Mouse (Mus musculus): ENCODE measurements at regions not wholly inside any gene's neighbourhood (a gene's known extent, or its start where the extent isn't known, plus 50 kb on each side); places are given as distances from the start of the nearest gene placed in this dataset.
"Not testable (repeated sequence)": the region's sequence is repeated elsewhere in the genome, so short reads cannot be mapped to it uniquely, and the experiment has no call there.

- no peak overlapping the region for H3K27ac ChIP-seq (ENCODE audit: control insufficient read depth, low read depth, low read length)
- no peak overlapping the region for H3K4me3 ChIP-seq (ENCODE audit: control insufficient read depth in 1 of 2, insufficient read depth in 1 of 2, low read depth in 2 of 2, low read length in 2 of 2)
- H3K79me2 ChIP-seq (ENCODE audit: control insufficient read depth, insufficient read depth, low read length, poor library complexity): no peaks in the 10 kb centered on the region
- H3K4me1 ChIP-seq (ENCODE audit: control insufficient read depth in 1 of 2, insufficient read depth in 2 of 2, low read length in 2 of 2): no peaks in the 10 kb centered on the region
- no peaks in the 10 kb centered on the region for H3K36me3 ChIP-seq (ENCODE audit: control insufficient read depth in 1 of 2, insufficient read depth in 2 of 2, low read length in 2 of 2)
- no peak overlapping the region for H3K9ac ChIP-seq (ENCODE audit: control insufficient read depth, low read depth, low read length, poor library complexity, severe bottlenecking)
- DNase-seq (ENCODE audit: low read depth, low spot score): no peak
- H3K27me3 ChIP-seq (ENCODE audit: control insufficient read depth in 1 of 2, insufficient read depth in 2 of 2, low read length in 2 of 2): no peaks in the 10 kb centered on the region
- no peak for TF ChIP-seq TCF12 (IDR thresholded peaks at IDR 0.05; ENCODE audit: low read depth, low read length)
- TF ChIP-seq ELF1 (IDR thresholded peaks at IDR 0.05; ENCODE audit: low read depth, low read length): no peak
- TF ChIP-seq MXI1 (IDR thresholded peaks at IDR 0.05; ENCODE audit: low read depth, low read length): no peak
- no peak for TF ChIP-seq CHD2 (IDR thresholded peaks at IDR 0.05; ENCODE audit: low read length)
- TF ChIP-seq ZMIZ1 (IDR thresholded peaks at IDR 0.05; ENCODE audit: low read depth, low read length): no peak
- no peak for TF ChIP-seq BHLHE40 (IDR thresholded peaks at IDR 0.05; ENCODE audit: borderline replicate concordance, low read depth, low read length)
- no peak for TF ChIP-seq RCOR1 (IDR thresholded peaks at IDR 0.05; ENCODE audit: low read depth, low read length)
- TF ChIP-seq TBP (IDR thresholded peaks at IDR 0.05; ENCODE audit: low read depth, low read length): no peak
- no peak for TF ChIP-seq MYB (IDR thresholded peaks at IDR 0.05; ENCODE audit: low read depth, low read length)
- no peak for TF ChIP-seq POLR2A (IDR thresholded peaks at IDR 0.05; ENCODE audit: control insufficient read depth in 1 of 2, insufficient read depth in 1 of 2, low read depth in 1 of 2, low read length in 2 of 2, poor library complexity in 1 of 2)
- TF ChIP-seq NELFE (IDR thresholded peaks at IDR 0.05; ENCODE audit: low read depth, low read length): no peak
- no peak for TF ChIP-seq GABPA (IDR thresholded peaks at IDR 0.05; ENCODE audit: low read depth, low read length)
- TF ChIP-seq ZC3H11A (IDR thresholded peaks at IDR 0.05; ENCODE audit: low read depth, low read length): no peak
- H3K9me3 ChIP-seq (replicated peaks; ENCODE audit: insufficient read depth, low read length): no peaks in the 10 kb centered on the region
Observed at GRCm38 (mm10) chr7:73250593-73250992, 124.7 kb upstream of the Rgma start.

- no peaks in the 10 kb centered on the region for H3K79me2 ChIP-seq (ENCODE audit: control insufficient read depth, insufficient read depth, low read length, poor library complexity)
- H3K27ac ChIP-seq (ENCODE audit: control insufficient read depth, low read depth, low read length): no peak overlapping the region
- TF ChIP-seq JUND (IDR thresholded peaks at IDR 0.05; ENCODE audit: low read depth, low read length) (no peak), MAFK (IDR thresholded peaks at IDR 0.05; ENCODE audit: borderline replicate concordance, low read depth, low read length) (no peak), RAD21 (IDR thresholded peaks at IDR 0.05; ENCODE audit: low read depth, low read length) (no peak), TAL1 (IDR thresholded peaks at IDR 0.05; ENCODE audit: low read length) (no peak), POLR2AphosphoS5 (IDR thresholded peaks at IDR 0.05; ENCODE audit: borderline replicate concordance, low read depth, low read length) (no peak)
- no peak for DNase-seq (ENCODE audit: low read depth, low spot score)
- no peaks in the 10 kb centered on the region for H3K9me3 ChIP-seq (replicated peaks; ENCODE audit: insufficient read depth, low read length)
- H3K4me3 ChIP-seq (ENCODE audit: control insufficient read depth in 1 of 2, insufficient read depth in 1 of 2, low read depth in 2 of 2, low read length in 2 of 2): no peak overlapping the region
- H3K27me3 ChIP-seq (ENCODE audit: control insufficient read depth in 1 of 2, insufficient read depth in 2 of 2, low read length in 2 of 2): no peaks in the 10 kb centered on the region
- H3K36me3 ChIP-seq (ENCODE audit: control insufficient read depth in 1 of 2, insufficient read depth in 2 of 2, low read length in 2 of 2): no peaks in the 10 kb centered on the region
- H3K4me1 ChIP-seq (ENCODE audit: control insufficient read depth in 1 of 2, insufficient read depth in 2 of 2, low read length in 2 of 2): no peaks in the 10 kb centered on the region
- H3K9ac ChIP-seq (ENCODE audit: control insufficient read depth, low read depth, low read length, poor library complexity, severe bottlenecking): no peak overlapping the region
Observed at GRCm38 (mm10) chr7:73251187-73251740, 124.0 kb upstream of the Rgma start.

- not testable (repeated sequence) for DNase-seq (ENCODE audit: low read depth, low spot score); H3K9me3 ChIP-seq (replicated peaks; ENCODE audit: insufficient read depth, low read length); H3K36me3 ChIP-seq (ENCODE audit: control insufficient read depth in 1 of 2, insufficient read depth in 2 of 2, low read length in 2 of 2); H3K4me3 ChIP-seq (ENCODE audit: control insufficient read depth in 1 of 2, insufficient read depth in 1 of 2, low read depth in 2 of 2, low read length in 2 of 2); H3K4me1 ChIP-seq (ENCODE audit: control insufficient read depth in 1 of 2, insufficient read depth in 2 of 2, low read length in 2 of 2); H3K27ac ChIP-seq (ENCODE audit: control insufficient read depth, low read depth, low read length); H3K79me2 ChIP-seq (ENCODE audit: control insufficient read depth, insufficient read depth, low read length, poor library complexity); H3K9ac ChIP-seq (ENCODE audit: control insufficient read depth, low read depth, low read length, poor library complexity, severe bottlenecking); H3K27me3 ChIP-seq (ENCODE audit: control insufficient read depth in 1 of 2, insufficient read depth in 2 of 2, low read length in 2 of 2)
Observed at GRCm38 (mm10) chr7:73254972-73255371, 120.3 kb upstream of the Rgma start.

Data from MEL (cell line).